In genomic region chr2:4347782-4348181, GRCm38 (mm10) we compare ENCODE assay signal across 21 mouse cellular contexts.
DNase-seq lines count a peak whose midpoint lies in the region; ATAC-seq and TF ChIP-seq lines count a peak whose summit lies in the region.
"Had no signal": no experiment of that assay in that cellular context is flagged by ENCODE, and none has a peak within 500 bp of the region (broad histone marks: within the 10 kb centered on the region; RNA-seq: fewer than 3 reads in every experiment).

No protein-coding gene starts in this region.

- TF ChIP-seq CTCF in liver, postnatal 0 days (IDR thresholded peaks at IDR 0.05; ENCODE audit: low read depth), result no peak
- TF ChIP-seq CTCF in cerebellum, adult 2 months (IDR thresholded peaks at IDR 0.05; ENCODE audit: borderline replicate concordance, insufficient read depth, low read depth, low read length), result no peak
- TF ChIP-seq CTCF in hindbrain, postnatal 0 days (IDR thresholded peaks at IDR 0.05; ENCODE audit: low read depth), result no peak

- peaks cover 44% of the 10 kb centered on the region for H3K4me1 ChIP-seq in embryonic facial prominence, embryonic 12.5 days
- H3K4me1 ChIP-seq in liver, postnatal 0 days (ENCODE audit: insufficient read depth), result peaks cover 6% of the 10 kb centered on the region; the same call in 1 of the 2 replicates
- no peaks in the 10 kb centered on the region for H3K4me1 ChIP-seq in cerebellum, adult 2 months (ENCODE audit: control insufficient read depth, insufficient read depth, low read length)
- no peaks in the 10 kb centered on the region for H3K4me1 ChIP-seq in hindbrain, postnatal 0 days (ENCODE audit: insufficient read depth, low read length)
- H3K4me1 ChIP-seq: megakaryocyte, embryonic 14.5 days had no signal

- peak; percentile 45 for DNase-seq in heart, adult 11 months
- no peak for DNase-seq in heart, adult 9 months (ENCODE audit: low spot score in 2 of 2)
- peak; percentile 17 for DNase-seq in liver
- no peak for DNase-seq in liver, postnatal 0 days
- DNase-seq in cerebellum, adult 2 months, result no peak
- DNase-seq in right cerebral cortex, postnatal 36 days (ENCODE audit: low spot score in 2 of 2), result no peak
- no peak for DNase-seq in hindbrain, postnatal 0 days (ENCODE audit: low spot score)
- DNase-seq: cerebellum, adult 9-11 months; gastrocnemius, postnatal 25 days; heart, postnatal 10 days; kidney, postnatal 36 days; lung, postnatal 10 days; thymus, adult 18-20 months had no signal

- WGBS in embryonic facial prominence, embryonic 12.5 days, result 56% methylated on average over 3 of the region's 3 CpGs
- WGBS in liver, postnatal 0 days (ENCODE audit: insufficient replicate concordance), result 27% methylated on average over 3 of the region's 3 CpGs
- WGBS in cerebellum, adult 2 months, result 62% methylated on average over 3 of the region's 3 CpGs
- 68% methylated on average over 3 of the region's 3 CpGs for WGBS in hindbrain, postnatal 0 days

- no peak for TF ChIP-seq POLR2A in cerebellum, adult 2 months (IDR thresholded peaks at IDR 0.05; ENCODE audit: borderline replicate concordance, insufficient read depth, low read length)

- TF ChIP-seq EP300 in liver, postnatal 0 days (IDR thresholded peaks at IDR 0.05; ENCODE audit: low read depth), result peak; percentile 69; the same call in 1 of the 2 replicates

- H3K27ac ChIP-seq in embryonic facial prominence, embryonic 12.5 days, result peak overlapping the region; percentile 42
- no peak overlapping the region for H3K27ac ChIP-seq in liver, postnatal 0 days (ENCODE audit: low read depth)
- no peak overlapping the region for H3K27ac ChIP-seq in cerebellum, adult 2 months (ENCODE audit: insufficient read depth, low read length)
- no peak overlapping the region for H3K27ac ChIP-seq in hindbrain, postnatal 0 days
- H3K27ac ChIP-seq: forebrain, embryonic 12.5 days; hindbrain, embryonic 15.5 days; midbrain, embryonic 15.5 days had no signal

- no peaks in the 10 kb centered on the region for H3K9me3 ChIP-seq in embryonic facial prominence, embryonic 12.5 days
- H3K9me3 ChIP-seq in liver, postnatal 0 days (ENCODE audit: low read length), result no peaks in the 10 kb centered on the region
- no peaks in the 10 kb centered on the region for H3K9me3 ChIP-seq in hindbrain, postnatal 0 days (ENCODE audit: low read length)
- H3K9me3 ChIP-seq: forebrain, embryonic 12.5 days; hindbrain, embryonic 15.5 days; megakaryocyte, embryonic 14.5 days; midbrain, embryonic 15.5 days had no signal

- no peak overlapping the region for H3K4me2 ChIP-seq in embryonic facial prominence, embryonic 12.5 days (replicated peaks)
- no peak overlapping the region for H3K4me2 ChIP-seq in liver, postnatal 0 days (ENCODE audit: low read depth, low read length)
- no peak overlapping the region for H3K4me2 ChIP-seq in hindbrain, postnatal 0 days (ENCODE audit: low read depth, low read length)
- H3K4me2 ChIP-seq: forebrain, embryonic 12.5 days; heart, embryonic 11.5 days; hindbrain, embryonic 15.5 days; midbrain, embryonic 15.5 days had no signal

- no peaks in the 10 kb centered on the region for H3K27me3 ChIP-seq in embryonic facial prominence, embryonic 12.5 days
- H3K27me3 ChIP-seq in liver, postnatal 0 days (ENCODE audit: insufficient read depth, low read length), result no peaks in the 10 kb centered on the region
- H3K27me3 ChIP-seq in cerebellum, adult 2 months (ENCODE audit: control insufficient read depth, insufficient read depth, low read length), result no peaks in the 10 kb centered on the region
- no peaks in the 10 kb centered on the region for H3K27me3 ChIP-seq in hindbrain, postnatal 0 days (ENCODE audit: insufficient read depth, low read length)
- H3K27me3 ChIP-seq: forebrain, embryonic 12.5 days; hindbrain, embryonic 15.5 days; midbrain, embryonic 15.5 days had no signal

- ATAC-seq in embryonic facial prominence, embryonic 12.5 days (ENCODE audit: insufficient number of reproducible peaks, insufficient read depth, low FRiP score, low TSS enrichment), result no peak
- peak; percentile 49; the same call in 1 of the 2 replicates for ATAC-seq in liver, postnatal 0 days
- no peak for ATAC-seq in hindbrain, postnatal 0 days
- ATAC-seq: intestine, embryonic 16.5 days; midbrain, embryonic 15.5 days had no signal

- no peak overlapping the region for H3K4me3 ChIP-seq in embryonic facial prominence, embryonic 12.5 days
- no peak overlapping the region for H3K4me3 ChIP-seq in liver, postnatal 0 days (ENCODE audit: low read depth, low read length)
- no peak overlapping the region for H3K4me3 ChIP-seq in cerebellum, adult 2 months (replicated peaks; ENCODE audit: insufficient read depth, low read depth, low read length)
- H3K4me3 ChIP-seq in hindbrain, postnatal 0 days (ENCODE audit: low read length), result no peak overlapping the region
- H3K4me3 ChIP-seq: forebrain, embryonic 12.5 days; hindbrain, embryonic 15.5 days; megakaryocyte, embryonic 14.5 days; midbrain, embryonic 15.5 days; myocyte had no signal

- H3K9ac ChIP-seq in embryonic facial prominence, embryonic 12.5 days, result no peak overlapping the region
- H3K9ac ChIP-seq in liver, postnatal 0 days (replicated peaks), result no peak overlapping the region
- no peak overlapping the region for H3K9ac ChIP-seq in hindbrain, postnatal 0 days (replicated peaks; ENCODE audit: low read length)
- H3K9ac ChIP-seq: forebrain, embryonic 12.5 days; hindbrain, embryonic 15.5 days; midbrain, embryonic 15.5 days had no signal

- H3K36me3 ChIP-seq in embryonic facial prominence, embryonic 12.5 days, result no peaks in the 10 kb centered on the region
- no peaks in the 10 kb centered on the region for H3K36me3 ChIP-seq in liver, postnatal 0 days (replicated peaks; ENCODE audit: insufficient read depth, low read length)
- H3K36me3 ChIP-seq in hindbrain, postnatal 0 days (ENCODE audit: insufficient read depth, low read length), result no peaks in the 10 kb centered on the region
- H3K36me3 ChIP-seq: forebrain, embryonic 12.5 days; hindbrain, embryonic 15.5 days; midbrain, embryonic 15.5 days had no signal

Comparison
In these comparisons a context has a peak if more than half of its experiments do, and no peak if none do; other contexts are left out.
1. DNase-seq: peak in heart, adult 11 months (single experiment) and liver (single experiment); none in heart, adult 9 months (0 of 2), liver, postnatal 0 days (single experiment), cerebellum, adult 2 months (0 of 2), right cerebral cortex, postnatal 36 days (0 of 2) and hindbrain, postnatal 0 days (single experiment).